Mouse (Mus musculus): ENCODE data around the gene Preb. TPM values are rescaled to one million over a fixed set of nuclear protein-coding genes. Genes with fewer than 3 reads are reported as not detected.

The Preb gene
- 91.3 TPM for polyA plus RNA-seq (2014; fragmentation: Illumina TruSeq; extraction: RNeasy Lipid Tissue Mini Kit (QIAGEN cat#74804); ENCODE audit: low read depth, low replicate concordance)

DNA sequence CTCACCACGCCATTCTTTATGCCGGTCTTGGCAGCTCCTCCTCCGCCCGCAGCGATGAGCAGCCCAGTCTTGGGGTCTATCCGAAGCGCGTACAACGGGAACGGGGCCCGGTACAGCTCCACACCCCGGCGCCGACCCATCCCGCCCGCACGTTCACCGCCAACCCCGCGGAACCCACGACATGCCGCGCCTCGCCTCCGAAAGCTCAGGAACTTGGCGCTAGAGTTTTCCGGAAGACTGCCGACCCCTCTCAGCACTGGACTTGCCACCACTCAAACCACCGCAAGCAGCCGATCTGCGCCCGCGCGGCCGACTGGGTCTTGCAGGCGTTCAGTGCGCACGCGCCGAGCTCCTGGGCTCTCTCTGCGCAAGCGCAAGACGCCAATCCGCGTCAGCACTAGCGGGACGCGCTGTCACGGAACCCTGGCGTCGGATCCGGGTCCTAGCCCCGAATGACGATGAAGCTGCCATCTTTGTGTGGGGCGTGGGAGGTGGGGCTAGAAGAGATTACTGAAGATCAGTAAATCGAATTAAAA lies at the start of gene Preb:
Gene Preb (minus strand): TSS at position 396 of the 536 bp plus-strand sequence.

DNA sequence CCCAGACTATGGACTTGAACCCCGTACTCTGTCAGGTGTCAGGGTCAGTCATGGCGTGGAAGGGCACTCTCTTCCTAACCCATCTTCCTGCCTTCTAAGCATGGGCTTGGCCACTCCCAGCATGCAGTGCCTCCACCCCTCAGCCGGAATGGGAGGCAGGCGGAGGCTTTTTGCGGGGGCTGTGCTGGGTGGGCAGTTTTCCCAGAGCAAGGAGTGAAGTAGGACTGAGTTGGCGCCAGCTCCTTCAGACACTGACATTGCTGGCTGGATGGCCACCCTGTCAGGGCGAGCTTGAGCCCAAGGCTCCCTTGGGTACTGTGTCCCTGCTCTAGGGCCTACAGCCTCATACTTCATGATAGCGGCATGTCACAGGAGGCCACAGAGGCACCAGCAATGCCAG lies 8.3 kb upstream of the Preb start, which contains the start of gene Tcf23:
Gene Tcf23 (plus strand): TSS at position 247 of the 400 bp plus-strand sequence.

DNA sequence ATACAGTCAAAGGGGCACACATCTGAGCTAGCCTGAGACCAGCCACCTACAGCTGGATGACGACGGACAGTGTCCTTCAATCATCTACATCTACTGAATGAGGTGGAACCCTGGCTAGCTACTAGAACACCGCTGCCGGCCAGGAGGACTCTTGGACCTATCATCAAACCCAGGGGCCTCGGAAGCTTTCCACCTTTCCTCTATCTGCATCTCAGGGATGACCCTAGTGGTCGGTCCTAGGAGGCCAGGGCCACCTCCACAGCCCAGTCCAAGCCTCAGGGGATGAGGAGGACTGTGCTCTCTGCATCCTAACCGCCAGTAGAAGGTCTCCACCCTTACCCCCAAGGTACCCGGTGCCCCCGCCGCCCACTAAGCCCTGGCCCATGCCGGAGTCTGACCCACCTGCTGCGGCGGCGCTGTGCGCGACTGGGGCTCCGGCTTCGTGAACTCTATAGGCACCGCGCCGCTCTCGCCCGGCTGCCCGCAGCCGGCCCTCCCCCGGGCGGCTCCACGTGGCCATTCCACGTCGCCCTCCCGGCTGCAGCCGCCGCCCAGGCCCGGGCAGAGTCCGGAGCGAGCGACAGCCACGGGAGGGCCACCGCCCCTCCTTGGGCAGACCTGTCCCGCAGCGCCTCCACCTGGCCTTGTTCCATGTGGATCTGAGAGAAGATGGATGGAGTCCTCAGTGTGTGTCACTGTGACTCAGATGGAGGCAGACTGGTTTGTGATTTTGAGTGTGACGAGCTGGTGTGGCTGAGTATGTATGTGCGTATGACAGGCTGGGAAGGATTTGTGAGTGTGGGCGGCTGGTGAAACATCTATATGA lies 15.0 kb downstream of the Preb start, which contains the start of gene Cgref1:
Gene Cgref1 (minus strand): TSS at position 636 of the 826 bp plus-strand sequence.

DNA sequence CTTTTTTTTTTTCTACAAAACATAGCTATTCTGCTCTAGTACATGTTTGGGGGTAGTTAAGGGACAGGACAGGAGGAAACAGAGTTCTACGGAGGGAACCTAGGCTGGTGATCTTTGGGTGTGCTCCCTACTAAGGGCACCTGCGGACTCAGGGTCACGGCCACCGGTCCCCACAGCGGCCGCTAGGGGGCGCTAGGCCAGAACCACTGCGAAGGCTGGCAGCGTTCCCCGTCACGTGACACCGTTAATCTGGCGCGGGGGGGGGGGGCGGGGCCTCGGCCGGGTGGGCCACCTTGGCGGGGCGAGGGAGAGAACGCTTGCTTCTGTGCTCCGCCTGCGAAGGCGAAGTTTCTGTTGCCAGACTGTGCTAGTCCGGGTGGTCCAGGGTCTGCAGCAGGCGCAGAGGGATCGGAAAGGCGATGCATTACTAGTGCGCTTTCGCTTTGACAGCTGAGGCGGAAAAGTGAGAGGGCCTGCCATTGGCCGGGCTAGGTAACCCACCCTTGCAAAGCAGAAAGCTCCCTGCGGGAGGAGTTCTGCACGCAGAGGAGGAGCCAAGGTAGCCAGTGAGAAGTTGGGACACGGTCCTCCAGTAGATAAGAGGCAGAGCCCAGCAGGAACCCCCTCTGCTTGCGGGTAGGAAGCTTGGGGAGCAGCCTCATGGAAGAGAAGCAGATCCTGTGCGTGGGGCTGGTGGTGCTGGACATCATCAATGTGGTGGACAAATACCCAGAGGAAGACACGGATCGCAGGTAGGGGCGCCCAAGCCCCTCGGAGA lies 38.7 kb downstream of the Preb start, which contains the start of gene Khk:
Gene Khk (plus strand): TSS at position 176 of the 778 bp plus-strand sequence.

DNA sequence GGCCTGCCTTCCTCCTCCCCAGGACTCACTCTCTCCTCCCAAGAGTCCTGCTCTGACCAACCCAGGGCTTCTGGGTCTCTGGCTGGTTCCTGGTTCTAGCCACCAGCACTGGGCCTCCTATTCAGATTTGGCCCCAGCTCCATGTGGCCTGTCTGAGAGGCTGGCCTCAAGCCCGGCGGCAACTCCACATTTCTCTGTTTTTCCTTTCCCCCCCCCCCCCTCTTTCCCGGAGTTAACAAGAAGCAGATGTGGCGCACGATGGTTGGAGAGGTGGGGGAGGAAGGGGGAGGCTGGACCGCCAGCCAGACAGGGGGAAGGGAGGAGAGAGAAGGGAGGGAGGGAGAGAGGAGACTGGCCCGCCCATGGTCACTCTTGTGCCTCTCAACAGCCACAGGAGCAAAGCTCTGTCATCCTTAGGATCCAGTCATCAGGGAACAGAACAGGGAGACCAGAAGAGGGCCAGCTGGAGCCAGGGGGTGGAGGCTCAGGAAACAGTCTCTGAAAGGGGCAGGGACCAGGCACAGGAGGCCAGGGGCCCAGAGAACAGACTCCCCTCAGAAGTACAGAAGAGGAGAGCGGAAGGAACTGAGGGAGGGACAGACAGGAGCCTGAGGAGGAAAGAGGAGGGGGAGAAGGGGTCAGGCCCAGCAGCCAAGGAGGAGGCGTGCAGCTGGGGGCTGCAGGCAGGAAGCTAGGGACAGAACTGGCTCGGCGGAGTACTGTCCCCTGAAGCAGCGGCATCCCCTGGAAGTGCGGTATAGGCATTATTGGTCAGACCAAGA lies 46.9 kb downstream of the Preb start, which contains the start of gene Emilin1:
Gene Emilin1 (plus strand): TSS at position 343 of the 782 bp plus-strand sequence.

DNA sequence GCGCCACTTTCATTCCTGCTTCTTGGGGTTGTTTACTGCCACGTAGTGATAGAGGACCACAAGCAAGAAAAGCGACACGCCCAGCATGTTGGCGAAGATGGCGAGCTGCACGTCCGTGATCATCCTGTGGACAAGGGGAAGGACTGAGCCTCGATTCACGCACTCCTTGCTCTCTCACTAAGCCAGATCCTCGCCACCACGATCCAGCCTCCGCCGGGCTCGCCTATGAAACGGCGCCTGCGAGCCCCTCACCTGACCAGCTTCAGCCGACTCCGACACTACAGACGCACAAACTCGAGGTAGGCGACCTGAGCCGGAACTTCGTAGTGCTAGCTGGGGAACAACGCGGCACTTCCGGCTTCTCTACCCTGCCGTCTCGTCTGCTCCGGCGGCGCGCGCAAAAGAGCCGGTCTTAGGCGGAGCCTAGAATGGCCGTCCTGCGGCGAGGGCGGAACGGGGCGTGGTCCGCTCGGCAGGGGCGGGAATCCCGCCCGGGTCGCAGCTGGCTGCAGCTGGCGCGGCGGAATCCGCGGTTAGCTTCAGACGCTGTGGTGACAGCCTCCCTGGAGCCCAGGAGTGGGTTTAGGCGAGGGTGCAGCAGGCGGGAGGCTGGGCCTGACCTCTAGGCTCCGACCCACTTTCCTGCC lies 52.6 kb downstream of the Preb start, which contains the start of gene Ost4:
Gene Ost4 (minus strand): TSS at position 376 of the 647 bp plus-strand sequence.

Other genes starting within 250 kb of the Preb start
- 0.76 TPM for gene Dpysl5, start 248.8 kb downstream of the Preb start, polyA plus RNA-seq (2014; fragmentation: Illumina TruSeq; extraction: RNeasy Lipid Tissue Mini Kit (QIAGEN cat#74804); ENCODE audit: low read depth, low replicate concordance)
- 45.6 TPM for gene Mapre3, start 145.7 kb downstream of the Preb start, polyA plus RNA-seq (2014; fragmentation: Illumina TruSeq; extraction: RNeasy Lipid Tissue Mini Kit (QIAGEN cat#74804); ENCODE audit: low read depth, low replicate concordance)
- 39.4 TPM for gene Tmem214, start 92.3 kb downstream of the Preb start, polyA plus RNA-seq (2014; fragmentation: Illumina TruSeq; extraction: RNeasy Lipid Tissue Mini Kit (QIAGEN cat#74804); ENCODE audit: low read depth, low replicate concordance)
- gene Agbl5, start 71.7 kb downstream of the Preb start, polyA plus RNA-seq (2014; fragmentation: Illumina TruSeq; extraction: RNeasy Lipid Tissue Mini Kit (QIAGEN cat#74804); ENCODE audit: low read depth, low replicate concordance) = 4.8 TPM
- gene Ost4, start 52.6 kb downstream of the Preb start, polyA plus RNA-seq (2014; fragmentation: Illumina TruSeq; extraction: RNeasy Lipid Tissue Mini Kit (QIAGEN cat#74804); ENCODE audit: low read depth, low replicate concordance) = 169 TPM
- gene Emilin1, start 47.0 kb downstream of the Preb start, polyA plus RNA-seq (2014; fragmentation: Illumina TruSeq; extraction: RNeasy Lipid Tissue Mini Kit (QIAGEN cat#74804); ENCODE audit: low read depth, low replicate concordance) = 27.9 TPM
- gene Khk, start 38.9 kb downstream of the Preb start, polyA plus RNA-seq (2014; fragmentation: Illumina TruSeq; extraction: RNeasy Lipid Tissue Mini Kit (QIAGEN cat#74804); ENCODE audit: low read depth, low replicate concordance) = 33.0 TPM
- 1.3 TPM for gene Cgref1, start 14.8 kb downstream of the Preb start, polyA plus RNA-seq (2014; fragmentation: Illumina TruSeq; extraction: RNeasy Lipid Tissue Mini Kit (QIAGEN cat#74804); ENCODE audit: low read depth, low replicate concordance)
- gene Tcf23, start 8.3 kb upstream of the Preb start, polyA plus RNA-seq (2014; fragmentation: Illumina TruSeq; extraction: RNeasy Lipid Tissue Mini Kit (QIAGEN cat#74804); ENCODE audit: low read depth, low replicate concordance) = 2.1 TPM
- gene Atraid, start 88.0 kb upstream of the Preb start, polyA plus RNA-seq (2014; fragmentation: Illumina TruSeq; extraction: RNeasy Lipid Tissue Mini Kit (QIAGEN cat#74804); ENCODE audit: low read depth, low replicate concordance) = 83.6 TPM
- gene Slc5a6, start 88.6 kb upstream of the Preb start, polyA plus RNA-seq (2014; fragmentation: Illumina TruSeq; extraction: RNeasy Lipid Tissue Mini Kit (QIAGEN cat#74804); ENCODE audit: low read depth, low replicate concordance) = 14.1 TPM
- 12.7 TPM for gene Cad, start 94.4 kb upstream of the Preb start, polyA plus RNA-seq (2014; fragmentation: Illumina TruSeq; extraction: RNeasy Lipid Tissue Mini Kit (QIAGEN cat#74804); ENCODE audit: low read depth, low replicate concordance)
- gene Dnajc5g, start 145.9 kb upstream of the Preb start, polyA plus RNA-seq (2014; fragmentation: Illumina TruSeq; extraction: RNeasy Lipid Tissue Mini Kit (QIAGEN cat#74804); ENCODE audit: low read depth, low replicate concordance) = not detected
- gene Slc30a3, start 147.9 kb upstream of the Preb start, polyA plus RNA-seq (2014; fragmentation: Illumina TruSeq; extraction: RNeasy Lipid Tissue Mini Kit (QIAGEN cat#74804); ENCODE audit: low read depth, low replicate concordance) = not detected
- 266 TPM for gene Trim54, start 156.4 kb upstream of the Preb start, polyA plus RNA-seq (2014; fragmentation: Illumina TruSeq; extraction: RNeasy Lipid Tissue Mini Kit (QIAGEN cat#74804); ENCODE audit: low read depth, low replicate concordance)
- gene Ucn, start 178.5 kb upstream of the Preb start, polyA plus RNA-seq (2014; fragmentation: Illumina TruSeq; extraction: RNeasy Lipid Tissue Mini Kit (QIAGEN cat#74804); ENCODE audit: low read depth, low replicate concordance) = not detected
- gene Mpv17, start 193.9 kb upstream of the Preb start, polyA plus RNA-seq (2014; fragmentation: Illumina TruSeq; extraction: RNeasy Lipid Tissue Mini Kit (QIAGEN cat#74804); ENCODE audit: low read depth, low replicate concordance) = 118 TPM
- 1.3 TPM for gene Gm29609, start 219.6 kb upstream of the Preb start, polyA plus RNA-seq (2014; fragmentation: Illumina TruSeq; extraction: RNeasy Lipid Tissue Mini Kit (QIAGEN cat#74804); ENCODE audit: low read depth, low replicate concordance)
- gene Gtf3c2, start 219.8 kb upstream of the Preb start, polyA plus RNA-seq (2014; fragmentation: Illumina TruSeq; extraction: RNeasy Lipid Tissue Mini Kit (QIAGEN cat#74804); ENCODE audit: low read depth, low replicate concordance) = 43.8 TPM
- 62.4 TPM for gene Snx17, start 232.9 kb upstream of the Preb start, polyA plus RNA-seq (2014; fragmentation: Illumina TruSeq; extraction: RNeasy Lipid Tissue Mini Kit (QIAGEN cat#74804); ENCODE audit: low read depth, low replicate concordance)
- gene Eif2b4, start 233.1 kb upstream of the Preb start, polyA plus RNA-seq (2014; fragmentation: Illumina TruSeq; extraction: RNeasy Lipid Tissue Mini Kit (QIAGEN cat#74804); ENCODE audit: low read depth, low replicate concordance) = 48.9 TPM
- gene Zfp513, start 241.9 kb upstream of the Preb start, polyA plus RNA-seq (2014; fragmentation: Illumina TruSeq; extraction: RNeasy Lipid Tissue Mini Kit (QIAGEN cat#74804); ENCODE audit: low read depth, low replicate concordance) = 10.8 TPM

Measured in heart, adult 10 weeks (tissue).